Mouse (Mus musculus) ovary, postnatal 10 days (tissue): ENCODE results near the gene Cdip1.
A peak's percentile ranks its signal among the peaks of the same experiment; 100 is the strongest.
"Not testable (repeated sequence)": the region's sequence is repeated elsewhere in the genome, so short reads cannot be mapped to it uniquely, and the experiment has no call there.

ENCODE experiments used
- DNase-seq: peaks from one replicate; pipeline ENCODE4 v3.0.0; 2022; ENCODE audit warnings: low spot score

Gene Cdip1

GRCm38 (mm10) chr16:4789810-4790559 is at the start of gene Cdip1:
Cdip1 (minus strand) TSS chr16:4790292.
- DNase-seq, result peak; percentile 94

DNA sequence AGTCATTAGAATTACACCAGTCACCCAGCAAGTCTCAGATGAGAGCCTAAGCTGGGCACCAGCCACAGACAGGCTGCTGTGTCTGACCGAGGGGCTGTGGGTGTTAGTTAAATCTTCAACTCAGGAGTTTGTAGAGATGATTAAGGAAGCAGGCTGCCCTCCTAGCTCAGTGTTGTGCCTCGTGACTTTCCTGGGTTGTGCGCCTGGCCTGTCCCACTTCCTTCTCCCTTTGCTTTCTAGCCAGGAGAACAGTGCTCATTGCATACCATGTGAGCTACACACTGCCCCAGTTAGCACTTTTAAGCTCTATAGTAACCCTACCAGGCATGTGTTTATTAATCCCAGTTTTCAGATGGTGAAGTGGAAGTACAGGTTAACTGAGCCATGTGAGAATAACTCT is 49.5 kb upstream of the Cdip1 start:
- no peak for DNase-seq

- DNase-seq, result no peak
Observed at GRCm38 (mm10) chr16:4837631-4838030, 47.5 kb upstream of the Cdip1 start.

GRCm38 (mm10) chr16:4835191-4835590 is 45.1 kb upstream of the Cdip1 start, which contains the start of gene 4930562C15Rik:
4930562C15Rik (plus strand) TSS chr16:4835416.
- no peak for DNase-seq

DNA sequence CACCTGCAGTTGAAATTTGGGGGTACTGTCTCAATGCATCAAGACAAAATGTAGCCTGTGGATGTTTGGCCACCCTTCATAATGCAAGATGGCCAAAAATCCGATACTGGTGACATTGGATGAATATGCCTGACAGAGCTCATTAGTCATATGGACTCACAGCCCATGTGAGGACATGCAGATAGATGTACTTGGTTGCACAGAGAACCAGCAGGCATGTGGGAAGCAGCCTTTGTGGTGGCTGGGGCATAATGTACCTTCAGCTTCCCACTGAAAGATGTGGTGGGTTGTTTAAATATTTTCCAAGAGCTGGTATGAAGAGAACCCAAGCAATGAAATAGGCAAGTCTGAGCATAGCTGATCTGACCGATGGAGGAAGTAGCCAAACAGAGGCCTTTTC is 43.8 kb upstream of the Cdip1 start:
- DNase-seq, result no peak

- no peak for DNase-seq
Observed at GRCm38 (mm10) chr16:4831650-4832419, 41.7 kb upstream of the Cdip1 start.

DNA sequence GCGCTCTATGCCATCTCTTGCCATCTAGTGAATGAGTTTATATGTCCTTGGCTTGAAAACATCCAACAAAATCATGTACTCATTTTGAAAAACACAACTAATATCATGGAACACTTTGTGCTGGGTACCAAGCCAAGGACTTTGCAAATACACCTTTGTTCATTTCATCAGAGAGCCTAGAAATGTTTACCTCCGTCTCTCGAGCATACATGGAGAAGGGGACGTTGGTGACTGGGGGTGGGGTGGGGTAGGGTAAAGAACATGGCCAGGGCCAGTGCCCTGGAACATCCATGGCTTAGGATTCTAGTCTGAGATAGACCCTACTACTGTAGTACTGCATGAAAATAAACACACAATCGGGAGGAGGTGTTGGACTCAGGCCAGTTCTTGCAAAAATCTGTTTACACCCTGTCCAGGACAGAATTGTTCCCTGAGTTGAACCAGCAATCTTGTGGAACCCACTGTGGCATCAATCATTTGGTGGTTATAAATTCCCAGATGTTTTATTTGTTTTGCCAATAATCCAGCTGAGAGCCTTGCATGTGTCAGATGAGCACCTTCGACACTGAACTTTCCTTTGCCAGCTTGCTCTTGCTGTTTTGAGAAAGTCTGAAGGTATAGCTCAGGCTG is 39.3 kb upstream of the Cdip1 start:
- DNase-seq, result no peak

GRCm38 (mm10) chr16:4827639-4828038 is 37.5 kb upstream of the Cdip1 start:
- DNase-seq, result no peak

DNA sequence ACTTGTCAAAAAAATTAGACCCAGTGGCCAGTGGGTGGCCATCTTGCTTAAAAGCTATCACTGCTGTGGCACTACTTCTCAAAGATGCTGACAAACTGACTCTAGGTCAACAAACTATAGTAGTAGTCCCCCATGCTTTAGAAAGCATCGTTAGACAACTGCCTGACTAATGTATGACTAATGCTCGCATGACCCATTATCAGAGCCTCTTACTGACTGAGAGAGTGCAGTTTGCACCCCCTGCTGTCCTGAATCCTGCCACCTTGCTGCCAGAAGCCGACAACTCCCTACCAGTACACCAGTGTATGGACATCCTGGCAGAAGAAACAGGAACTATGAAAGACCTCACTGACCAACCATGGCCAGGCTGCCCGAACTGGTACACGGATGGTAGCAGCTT is 34.4 kb upstream of the Cdip1 start:
- DNase-seq, result not testable (repeated sequence)

- DNase-seq, result no peak
Observed at GRCm38 (mm10) chr16:4818349-4818748, 28.3 kb upstream of the Cdip1 start.

- no peak for DNase-seq
Observed at GRCm38 (mm10) chr16:4796631-4797030, 6.5 kb upstream of the Cdip1 start.

GRCm38 (mm10) chr16:4791332-4791731 is 1.2 kb upstream of the Cdip1 start:
- DNase-seq, result no peak

GRCm38 (mm10) chr16:4789311-4789768 is 752 bp downstream of the Cdip1 start:
- no peak for DNase-seq

- no peak for DNase-seq
Observed at GRCm38 (mm10) chr16:4788176-4788575, 1.9 kb downstream of the Cdip1 start.

DNA sequence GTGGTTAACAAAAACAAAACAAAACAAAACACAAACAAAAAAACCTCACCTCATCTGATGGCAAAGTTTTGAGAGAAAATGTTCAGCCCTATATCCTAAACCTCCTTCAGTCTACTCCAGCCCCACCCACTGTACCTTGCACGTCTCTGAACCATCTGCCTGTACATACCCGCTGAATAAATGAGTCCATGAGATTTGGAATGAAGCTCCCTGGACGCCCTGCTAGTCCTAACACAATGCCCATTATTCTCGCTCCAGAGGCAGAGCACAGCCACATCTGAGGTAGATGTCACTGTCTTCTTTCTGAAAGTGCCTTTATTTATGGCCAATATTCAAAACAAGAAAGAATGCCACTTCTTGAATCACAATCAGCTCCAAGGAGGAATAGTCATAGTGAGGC is 4.4 kb downstream of the Cdip1 start:
- DNase-seq, result no peak

GRCm38 (mm10) chr16:4782515-4782914 is 7.6 kb downstream of the Cdip1 start:
- DNase-seq, result no peak

GRCm38 (mm10) chr16:4781524-4782196 is 8.4 kb downstream of the Cdip1 start:
- DNase-seq, result peak; percentile 57

GRCm38 (mm10) chr16:4778940-4779339 is 11.2 kb downstream of the Cdip1 start:
- DNase-seq, result no peak

- DNase-seq, result no peak
Observed at GRCm38 (mm10) chr16:4777905-4778609, 12.0 kb downstream of the Cdip1 start.

GRCm38 (mm10) chr16:4777171-4777904 is 12.8 kb downstream of the Cdip1 start:
- no peak for DNase-seq
